Mouse (Mus musculus): ENCODE measurements around the gene Mcm6. TPM values are rescaled to one million over a fixed set of nuclear protein-coding genes. Genes with fewer than 3 reads are reported as not detected.
A peak's percentile ranks its signal among the peaks of the same experiment; 100 is the strongest.
"Not testable (repeated sequence)": the region's sequence is repeated elsewhere in the genome, so short reads cannot be mapped to it uniquely, and the experiment has no call there.

Gene Mcm6
- total and polyA plus RNA-seq, 3 experiments: 260 to 457 (median 297) TPM

GRCm38 (mm10) chr1:128319266-128319665 lies 40.2 kb downstream of the Mcm6 start:
- peak; percentile 38 for DNase-seq (ENCODE audit: extremely low read depth)
- H3K4me3 ChIP-seq (replicated peaks in 1 of 3; ENCODE audit: low read depth in 2 of 3, low read length in 2 of 3, poor library complexity in 1 of 3); H3K27ac ChIP-seq (ENCODE audit: insufficient read depth, low read depth); in situ Hi-C loops (cut with MboI; ENCODE audit: low pct_ligation_motif_present, low pct_unique_long_range_greater_than_20kb, low sequenced_read_pairs); dilution Hi-C loops (cut with MboI; ENCODE audit: extremely low pct_ligation_motif_present, extremely low pct_unique_long_range_greater_than_20kb, low sequenced_read_pairs); H3K4me2 ChIP-seq (ENCODE audit: insufficient read depth, low read depth, poor library complexity, severe bottlenecking); H3K79me2 ChIP-seq (replicated peaks; ENCODE audit: control insufficient read depth, extremely low read depth, insufficient read depth, poor library complexity, severe bottlenecking); H3K9me3 ChIP-seq (replicated peaks; ENCODE audit: low read length); H3K9ac ChIP-seq (ENCODE audit: insufficient read depth, low read depth); H3K27me3 ChIP-seq (replicated peaks): not testable (repeated sequence)
- peaks cover 0 to 42% of the 10 kb centered on the region in 2 experiments; a peak in 3 of 4 replicates for H3K4me1 ChIP-seq (ENCODE audit: control insufficient read depth in 1 of 2, insufficient read depth in 2 of 2)
- peaks cover 0 to 12% of the 10 kb centered on the region in 2 experiments for H3K36me3 ChIP-seq (replicated peaks in 1 of 2; ENCODE audit: control insufficient read depth in 1 of 2, insufficient read depth in 1 of 2, low read length in 1 of 2)
- TF ChIP-seq ELF1 (IDR thresholded peaks at IDR 0.05; ENCODE audit: low read depth, low read length): peak; percentile 75
- TF ChIP-seq ETS1 (conservative IDR thresholded peaks at IDR 0.05; ENCODE audit: low read depth, low read length): 0 out of 2 replicates have a peak, but pooled peaks have one; percentile 14

DNA sequence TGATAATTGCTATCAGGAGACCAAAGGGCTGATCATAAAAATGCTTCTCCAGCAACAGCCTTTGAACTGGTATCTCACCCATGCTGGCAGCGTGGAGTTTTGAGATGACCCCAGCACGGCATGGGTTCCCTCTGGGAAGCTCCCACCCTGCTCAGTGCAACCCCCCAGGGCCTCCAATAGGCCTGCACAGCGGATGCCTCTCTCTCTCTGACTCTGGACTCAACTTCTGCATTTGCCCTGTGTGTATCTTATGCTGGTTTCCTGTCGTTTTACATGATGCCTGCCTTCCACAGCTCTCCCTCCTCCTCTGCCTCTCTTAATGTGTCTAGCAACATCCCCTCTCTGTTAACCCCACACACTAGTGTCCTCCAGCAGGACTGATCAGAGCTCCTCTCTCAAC lies 44.8 kb downstream of the Mcm6 start:
- no peak for DNase-seq (ENCODE audit: extremely low read depth)
- Histone ChIP-seq H3K9ac (ENCODE audit: insufficient read depth, low read depth) (no peak overlapping the region), H3K79me2 (replicated peaks; ENCODE audit: control insufficient read depth, extremely low read depth, insufficient read depth, poor library complexity, severe bottlenecking) (no peaks in the 10 kb centered on the region), H3K4me2 (ENCODE audit: insufficient read depth, low read depth, poor library complexity, severe bottlenecking) (no peak overlapping the region), H3K4me1 (ENCODE audit: control insufficient read depth in 1 of 2, insufficient read depth in 2 of 2) (peaks cover 0 to 30% of the 10 kb centered on the region in 2 experiments; a peak in 3 of 4 replicates), H3K27me3 (replicated peaks) (no peaks in the 10 kb centered on the region), H3K9me3 (replicated peaks; ENCODE audit: low read length) (no peaks in the 10 kb centered on the region), H3K4me3 (replicated peaks in 1 of 3; ENCODE audit: low read depth in 2 of 3, low read length in 2 of 3, poor library complexity in 1 of 3) (no peak overlapping the region), H3K36me3 (replicated peaks in 1 of 2; ENCODE audit: control insufficient read depth in 1 of 2, insufficient read depth in 1 of 2, low read length in 1 of 2) (peaks cover 0 to 2% of the 10 kb centered on the region in 2 experiments), H3K27ac (ENCODE audit: insufficient read depth, low read depth) (no peak overlapping the region)
- TF ChIP-seq MAFK (IDR thresholded peaks at IDR 0.05; ENCODE audit: insufficient replicate concordance, low read length): no peak
- TF ChIP-seq MAX (IDR thresholded peaks at IDR 0.05; ENCODE audit: low read length): no peak
- TF ChIP-seq BHLHE40 (IDR thresholded peaks at IDR 0.05; ENCODE audit: low read depth, low read length): no peak
- TF ChIP-seq MYC (IDR thresholded peaks at IDR 0.05; ENCODE audit: low read depth, low read length): no peak
- TF ChIP-seq ZMIZ1 (IDR thresholded peaks at IDR 0.05; ENCODE audit: low read depth, low read length): no peak
- no peak for TF ChIP-seq SMC3 (IDR thresholded peaks at IDR 0.05; ENCODE audit: low read depth, low read length)
- TF ChIP-seq CHD1 (IDR thresholded peaks at IDR 0.05; ENCODE audit: low read depth, low read length): no peak
- TF ChIP-seq RCOR1 (conservative IDR thresholded peaks at IDR 0.05; ENCODE audit: low read depth, low read length): no peak
- no peak for TF ChIP-seq MAZ (IDR thresholded peaks at IDR 0.05; ENCODE audit: low read depth, low read length)
- TF ChIP-seq USF1 (IDR thresholded peaks at IDR 0.05; ENCODE audit: low read depth, low read length): no peak
- no peak for TF ChIP-seq E2F4 (IDR thresholded peaks at IDR 0.05; ENCODE audit: insufficient replicate concordance, low read depth, low read length)
- no peak for TF ChIP-seq POLR2A (IDR thresholded peaks at IDR 0.05; ENCODE audit: low read depth, low read length)
- no peak for TF ChIP-seq TBP (conservative IDR thresholded peaks at IDR 0.05; ENCODE audit: low read depth, low read length)
- no peak for TF ChIP-seq IRF4 (IDR thresholded peaks at IDR 0.05; ENCODE audit: low read depth, low read length)
- no peak for TF ChIP-seq ZNF384 (IDR thresholded peaks at IDR 0.05; ENCODE audit: low read depth, low read length)
- no peak for TF ChIP-seq ELF1 (IDR thresholded peaks at IDR 0.05; ENCODE audit: low read depth, low read length)
- dilution Hi-C loops (cut with MboI; ENCODE audit: extremely low pct_ligation_motif_present, extremely low pct_unique_long_range_greater_than_20kb, low sequenced_read_pairs): no loop called here
- in situ Hi-C loops (cut with MboI; ENCODE audit: low pct_ligation_motif_present, low pct_unique_long_range_greater_than_20kb, low sequenced_read_pairs): no loop called here
